Mouse (Mus musculus) spleen, adult 18-20 months (tissue): ENCODE measurements around the gene Vps37d.

Experiments used
- DNase-seq, 2 experiments: peaks; one replicate each; pipeline ENCODE4 v3.0.0; 2022; ENCODE audit warnings: mixed read lengths in 2 of 2

Gene Vps37d

DNA sequence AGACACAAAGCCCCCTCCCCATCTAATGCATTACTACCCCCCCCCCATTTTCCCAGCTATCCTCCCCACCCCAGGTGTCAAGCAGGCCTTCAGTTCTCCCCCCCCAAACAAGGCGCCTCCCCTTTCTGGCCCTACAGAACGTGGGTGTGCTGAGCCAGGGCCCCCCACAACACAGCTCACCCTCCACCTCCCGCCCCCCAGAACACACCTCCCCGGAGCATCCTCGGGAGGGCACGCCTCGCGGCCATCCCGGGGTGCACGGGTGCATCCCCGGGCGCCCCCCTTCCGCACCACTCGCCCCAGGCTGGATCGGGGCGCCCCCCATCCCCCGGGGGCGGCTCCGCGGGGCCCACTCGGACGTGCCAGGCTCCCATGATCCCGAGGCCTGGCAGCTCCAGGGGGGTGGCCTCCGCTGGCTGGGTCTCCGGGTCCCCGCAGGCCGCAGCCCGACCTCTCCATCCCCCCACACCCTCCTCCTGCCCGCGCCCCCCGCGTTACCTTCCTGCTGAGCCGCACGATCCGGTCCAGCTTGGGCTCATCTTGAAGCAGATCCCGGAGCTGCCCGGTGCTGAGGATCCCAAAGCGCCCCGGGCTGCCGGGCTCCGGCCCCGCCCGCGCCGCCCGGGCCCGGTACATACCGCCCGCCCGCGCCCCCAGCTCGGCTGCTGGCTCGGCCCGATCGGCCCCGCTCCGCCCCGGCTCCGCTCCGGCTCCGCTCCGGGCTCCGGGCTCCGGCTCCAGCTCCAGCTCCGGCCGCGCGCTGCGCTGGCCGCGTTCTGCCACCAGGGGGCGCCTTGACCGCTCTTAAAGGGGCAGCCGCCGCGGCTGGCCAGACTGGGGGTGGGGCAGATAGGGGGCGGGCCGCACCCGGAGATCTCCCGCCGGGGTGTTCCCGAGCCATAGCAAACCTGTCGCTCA, at the start of gene Vps37d:
Vps37d (minus strand) TSS at position 703 of the 918 bp plus-strand sequence.
- peak; percentile 75 to 92 for DNase-seq

DNA sequence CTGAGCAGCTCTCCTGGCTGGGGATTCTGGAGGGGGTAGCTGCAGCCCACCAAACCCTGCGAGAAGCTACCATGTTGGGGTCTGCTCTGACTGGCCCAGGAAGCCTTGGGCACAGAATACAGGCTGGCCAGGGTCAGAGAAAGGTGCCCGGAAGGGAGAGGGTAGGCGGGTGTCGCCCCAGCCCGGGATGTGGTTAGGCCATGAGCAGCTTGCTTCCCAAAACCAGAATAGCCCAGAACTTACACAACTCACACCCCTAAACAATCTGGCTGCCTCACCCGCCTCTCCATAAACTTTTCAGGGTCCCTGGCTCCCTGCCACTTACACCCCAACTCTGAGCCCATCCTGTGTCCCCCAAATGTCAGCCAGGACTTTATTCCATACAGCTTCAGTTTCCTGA, 49.6 kb upstream of the Vps37d start:
- DNase-seq = no peak

DNA sequence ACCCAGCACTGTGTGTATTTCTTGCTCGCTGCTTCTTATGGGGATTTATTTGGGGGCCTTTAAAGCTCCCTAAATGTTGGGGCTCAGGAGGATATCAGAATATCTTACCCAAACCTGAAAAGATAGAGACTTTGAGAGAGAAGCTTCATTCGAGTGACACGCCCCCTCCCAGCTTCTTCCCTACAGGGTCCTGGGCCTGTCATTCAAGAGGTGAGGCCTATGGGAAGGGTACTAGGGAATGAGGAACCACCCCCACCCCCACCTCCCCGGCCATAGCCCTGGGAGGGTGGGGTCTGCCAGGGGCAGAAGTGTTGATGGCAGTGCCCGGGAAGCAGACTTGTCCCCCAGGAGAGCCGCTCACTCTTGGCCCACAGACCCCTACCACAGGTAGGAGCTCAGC, 48.1 kb upstream of the Vps37d start:
- no peak for DNase-seq

DNA sequence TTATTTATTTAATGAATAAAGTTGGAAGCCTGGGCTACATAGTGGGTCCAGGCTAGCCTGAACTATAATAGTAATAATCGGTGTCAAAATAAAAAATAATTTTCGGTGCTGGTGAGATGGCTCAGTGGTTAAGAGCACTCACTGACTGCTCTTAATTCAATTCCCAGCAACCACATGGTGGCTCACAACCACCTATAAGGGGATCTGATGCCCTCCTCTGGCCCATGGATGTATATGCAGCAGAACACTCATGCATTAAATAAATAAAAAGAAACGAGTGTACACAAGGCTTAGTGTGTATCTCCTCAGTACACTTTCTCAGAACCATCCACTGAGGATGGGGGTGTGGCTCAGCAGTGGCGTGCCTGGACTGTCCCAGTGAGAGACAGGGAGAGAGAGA, 42.7 kb upstream of the Vps37d start:
- no peak for DNase-seq

DNA sequence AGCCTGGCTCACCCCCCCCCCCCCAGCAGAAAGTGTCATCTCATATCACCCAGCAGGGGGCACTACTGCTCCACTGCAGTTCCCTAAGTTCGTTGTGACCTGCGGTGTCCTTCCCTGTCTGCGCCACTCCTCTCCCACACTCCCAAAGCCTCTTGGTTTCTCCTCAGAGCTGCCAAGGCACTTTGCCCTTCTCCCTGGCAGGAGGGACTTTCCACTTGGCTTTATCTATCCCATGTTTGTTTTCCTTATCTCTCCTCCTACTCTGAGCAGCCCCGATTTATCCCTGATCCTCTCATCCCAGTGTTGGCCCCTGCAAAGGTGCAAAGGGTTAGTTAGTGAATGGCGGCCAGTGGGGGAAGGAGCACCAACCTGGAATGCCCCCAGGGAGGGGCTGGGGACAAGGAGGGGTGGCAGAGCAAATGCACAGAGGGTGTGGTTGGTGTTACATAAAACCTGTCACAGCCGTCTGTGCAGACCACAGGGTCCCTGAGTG, 40.6 kb upstream of the Vps37d start:
- peak; percentile 31 to 62 for DNase-seq

DNA sequence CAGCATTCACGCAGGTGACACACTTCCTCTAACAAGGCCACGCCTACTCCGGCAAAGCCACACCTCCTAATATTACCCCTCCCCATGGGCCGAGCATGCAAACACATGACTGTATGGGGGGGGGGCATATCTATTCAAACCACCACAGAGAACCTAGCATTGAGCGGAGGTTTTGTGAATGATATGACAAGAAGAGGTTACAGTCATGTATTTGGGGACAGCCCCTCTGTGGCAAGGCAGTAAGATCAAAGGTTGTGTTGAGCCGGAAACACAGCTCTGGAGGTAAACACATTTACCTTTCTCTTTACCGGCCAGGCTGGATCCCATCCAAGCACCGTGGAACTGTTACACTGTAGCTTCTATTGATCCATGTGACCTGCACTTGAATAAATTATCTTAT, 37.2 kb upstream of the Vps37d start:
- DNase-seq = no peak

DNA sequence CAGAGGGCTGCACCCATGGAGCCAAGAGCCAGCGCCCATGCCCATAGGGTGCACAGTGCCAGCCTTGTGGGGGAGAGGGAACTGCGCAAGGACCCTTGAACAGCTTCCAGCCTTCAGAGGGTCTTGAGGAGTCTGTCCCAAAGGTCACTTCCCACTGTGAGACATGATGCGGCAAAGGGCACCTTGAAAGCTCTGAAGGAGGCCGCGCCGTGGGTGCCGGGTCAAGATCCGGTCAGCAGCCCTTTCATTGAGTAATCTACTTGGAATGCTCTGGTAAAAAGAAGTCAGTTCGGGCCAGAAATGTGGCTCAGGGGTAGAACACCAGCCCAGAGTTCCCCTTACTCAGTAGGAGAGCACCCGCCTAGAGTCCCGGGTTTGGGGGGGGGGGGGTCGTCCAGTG, 35.7 kb upstream of the Vps37d start:
- no peak for DNase-seq

DNA sequence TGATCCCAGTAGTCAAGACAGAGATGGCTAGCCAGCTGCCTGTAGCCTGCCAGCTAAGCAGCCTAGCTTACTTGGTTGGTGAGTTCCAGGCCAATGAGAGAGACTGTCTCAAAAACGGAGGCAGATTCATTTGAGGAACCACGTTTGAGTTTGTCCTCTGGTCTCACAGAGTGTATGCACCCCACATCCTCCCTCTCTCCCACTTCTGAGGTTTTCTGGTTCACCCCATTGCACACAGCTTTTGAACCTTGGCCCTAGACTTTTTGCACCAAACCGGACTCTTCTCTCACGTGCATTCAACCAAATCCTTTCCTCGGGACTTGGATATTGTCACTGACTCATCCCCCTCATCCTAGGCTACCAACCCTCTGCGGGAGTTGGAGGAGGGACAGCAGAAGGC, 31.9 kb upstream of the Vps37d start:
- DNase-seq = no peak

DNA sequence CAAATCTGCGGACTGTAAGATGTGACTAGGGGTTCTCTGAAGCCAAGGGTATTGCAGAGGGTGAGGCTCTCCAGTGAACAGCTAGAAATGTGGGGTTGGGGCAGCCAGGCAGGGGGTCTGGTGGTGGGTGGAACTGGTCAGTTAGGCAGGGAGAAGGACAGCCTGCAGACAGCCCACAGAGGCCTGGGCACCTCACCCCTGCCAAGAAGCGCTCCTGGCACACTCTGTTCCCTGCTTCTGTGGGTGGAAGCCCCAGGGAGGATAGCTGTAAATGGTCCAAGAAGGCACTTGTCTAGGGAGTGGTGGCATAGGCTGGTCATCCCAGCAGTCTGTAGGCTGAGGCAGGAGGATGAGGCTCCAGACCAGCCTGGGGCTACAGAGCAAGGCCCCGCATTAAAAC, 31.4 kb upstream of the Vps37d start:
- no peak for DNase-seq

DNA sequence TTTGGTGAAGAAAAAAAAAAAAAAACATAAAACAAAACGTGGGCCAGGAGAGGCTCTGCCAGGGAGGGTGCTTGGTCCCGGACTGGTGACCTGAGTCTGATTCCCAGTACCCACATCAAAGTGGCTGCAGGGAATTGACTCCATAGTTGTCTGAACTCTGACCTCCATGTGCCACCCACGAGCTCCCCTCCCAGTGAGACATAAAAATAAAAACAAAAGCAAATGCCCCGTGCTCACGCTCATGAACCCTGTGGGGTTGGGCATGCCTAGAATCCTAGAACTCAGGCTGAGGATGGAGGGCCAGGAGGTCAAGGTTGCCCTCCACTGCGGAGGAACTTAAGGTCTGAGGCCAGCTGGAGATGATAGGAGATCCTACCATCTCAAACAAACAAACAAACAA, 31.0 kb upstream of the Vps37d start:
- DNase-seq = no peak

DNA sequence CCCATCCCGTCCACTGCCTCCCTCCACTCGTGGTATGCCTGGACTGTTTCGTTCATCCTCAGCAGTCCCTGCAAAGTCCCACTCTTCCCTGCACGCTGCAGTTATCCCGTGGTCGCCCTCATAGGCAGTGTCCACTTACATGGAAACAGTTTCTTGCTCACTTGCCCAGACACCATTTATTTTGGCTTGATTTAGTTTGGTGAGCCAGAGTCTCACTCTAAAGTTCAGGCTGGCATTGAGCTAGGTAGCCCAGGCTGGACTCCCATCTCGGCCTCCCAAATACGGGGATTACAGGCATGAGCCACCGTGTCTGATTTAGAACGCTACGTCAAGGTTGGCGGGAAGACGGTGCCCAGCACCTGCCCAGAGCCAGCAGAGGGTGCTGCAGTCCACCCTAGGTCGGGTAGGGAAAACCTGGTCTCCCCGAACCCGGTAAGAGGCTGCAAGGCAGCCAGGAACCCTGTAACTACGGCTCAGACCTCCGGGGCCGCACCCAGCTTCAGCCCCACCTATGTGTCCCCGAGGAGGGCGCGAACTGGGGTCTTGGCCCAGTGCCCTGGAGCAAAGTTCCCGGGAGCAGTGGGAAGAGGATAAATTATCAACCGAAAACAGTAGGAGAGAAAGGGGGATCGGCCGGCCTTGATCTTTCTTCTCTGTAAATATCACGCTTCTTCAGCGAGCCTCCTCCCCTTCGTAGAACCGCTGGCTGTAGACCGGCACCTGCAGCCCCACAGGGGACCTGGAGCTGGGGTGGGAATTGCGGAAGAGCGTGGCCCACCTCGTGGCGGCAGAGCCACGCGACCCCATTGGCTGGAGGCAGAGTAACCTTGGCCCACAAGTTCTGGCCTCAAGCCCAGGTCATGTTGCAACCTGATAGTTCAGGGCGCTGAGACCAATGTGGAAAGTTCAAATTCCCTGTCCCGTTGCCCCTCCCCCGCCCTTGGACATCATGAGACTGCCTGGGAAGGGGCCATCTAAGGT, 29.7 kb upstream of the Vps37d start:
- DNase-seq = peak in 1 of 2 experiments; percentile 44

DNA sequence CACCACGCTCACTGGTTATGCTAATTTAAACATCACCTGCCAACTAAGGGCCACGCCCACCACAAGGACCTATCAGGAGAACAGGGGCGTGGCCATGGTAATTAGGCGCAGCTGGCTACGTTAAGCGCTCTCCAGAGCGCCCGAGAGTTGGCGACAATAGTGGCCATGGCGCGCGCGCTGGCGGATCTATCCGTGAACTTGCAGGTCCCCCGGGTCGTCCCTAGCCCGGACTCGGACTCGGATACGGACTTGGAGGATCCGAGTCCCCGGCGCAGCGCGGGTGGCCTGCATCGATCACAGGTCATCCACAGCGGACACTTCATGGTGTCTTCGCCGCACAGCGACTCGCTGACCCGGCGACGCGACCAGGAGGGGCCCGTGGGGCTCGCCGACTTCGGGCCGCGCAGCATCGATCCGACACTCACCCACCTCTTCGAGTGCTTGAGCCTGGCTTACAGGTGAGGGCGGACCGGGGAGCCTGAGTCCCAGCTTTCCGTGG, 28.7 kb upstream of the Vps37d start:
- DNase-seq = peak; percentile 33 to 47

DNA sequence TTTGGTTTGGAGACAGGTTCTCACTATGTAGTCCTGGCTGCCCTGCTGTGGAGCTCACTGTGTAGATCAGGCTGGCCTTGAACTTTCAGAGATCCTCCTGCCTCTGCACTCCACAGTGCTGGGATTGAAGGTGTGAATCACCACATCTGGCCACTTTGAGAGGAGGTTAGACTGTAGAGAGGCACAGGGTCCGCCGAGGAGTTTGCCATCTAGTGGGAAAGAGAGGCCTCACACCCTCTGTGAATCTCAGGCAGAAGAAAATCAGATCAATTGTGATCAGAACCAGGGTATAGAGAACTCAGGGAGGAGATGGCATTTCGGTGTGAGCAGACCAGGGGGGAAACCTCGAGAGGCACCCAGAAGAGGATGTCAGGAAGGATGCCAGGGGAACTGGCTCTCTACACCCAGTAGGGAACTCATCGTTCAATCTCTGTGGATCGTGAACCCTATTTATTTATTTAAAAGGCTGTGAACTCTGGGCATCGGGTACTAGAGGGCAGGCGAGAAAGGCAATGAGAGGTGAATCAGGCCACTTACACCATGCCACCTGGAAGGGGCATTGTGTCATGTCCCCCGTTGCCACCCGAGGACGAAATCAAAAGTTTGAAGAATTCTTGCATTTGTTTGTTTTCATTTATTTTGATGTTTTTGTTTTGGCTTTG, 26.1 kb upstream of the Vps37d start:
- DNase-seq = no peak

DNA sequence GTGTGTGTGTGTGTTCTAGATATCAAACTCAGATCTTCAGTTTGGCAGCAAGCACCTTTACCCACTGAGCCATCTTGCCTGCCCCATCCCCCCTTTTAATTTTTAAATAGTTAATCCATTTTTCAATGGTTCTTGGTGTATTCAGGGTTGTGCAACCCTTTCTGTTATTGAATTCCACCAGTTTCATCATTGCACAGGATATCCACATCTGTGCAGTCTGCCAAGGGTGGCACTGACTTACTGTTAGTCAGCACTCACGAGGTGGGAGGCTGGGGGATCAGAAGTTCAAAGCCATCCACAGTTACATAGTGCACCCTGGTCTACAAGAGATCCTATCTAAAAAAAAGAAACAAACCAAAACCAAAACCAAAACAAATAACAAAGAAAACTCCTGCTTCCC, 22.9 kb upstream of the Vps37d start:
- no peak for DNase-seq

DNA sequence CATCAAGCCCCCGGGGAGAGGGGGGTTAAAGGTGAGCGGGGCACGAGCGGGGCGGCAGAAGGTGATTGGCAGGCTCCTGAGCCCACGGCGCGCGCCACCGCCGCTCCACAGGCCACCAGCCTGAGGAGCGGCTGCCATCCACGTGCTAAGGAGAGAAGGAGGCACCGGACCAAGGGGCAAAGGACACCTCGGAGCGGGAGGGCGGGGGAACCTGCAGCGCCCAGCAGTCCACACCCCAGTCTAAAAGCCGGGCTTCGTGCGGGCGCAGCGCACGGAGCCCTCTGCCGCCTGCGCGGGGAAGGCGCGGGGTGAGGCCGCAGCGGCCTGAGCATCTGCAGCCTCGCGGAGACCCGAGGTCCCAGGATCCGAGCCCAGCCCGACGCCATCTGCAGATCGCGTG, 11.6 kb upstream of the Vps37d start, which contains the start of gene Mlxipl:
Mlxipl (plus strand) TSS at position 238 of the 400 bp plus-strand sequence.
- no peak for DNase-seq

DNA sequence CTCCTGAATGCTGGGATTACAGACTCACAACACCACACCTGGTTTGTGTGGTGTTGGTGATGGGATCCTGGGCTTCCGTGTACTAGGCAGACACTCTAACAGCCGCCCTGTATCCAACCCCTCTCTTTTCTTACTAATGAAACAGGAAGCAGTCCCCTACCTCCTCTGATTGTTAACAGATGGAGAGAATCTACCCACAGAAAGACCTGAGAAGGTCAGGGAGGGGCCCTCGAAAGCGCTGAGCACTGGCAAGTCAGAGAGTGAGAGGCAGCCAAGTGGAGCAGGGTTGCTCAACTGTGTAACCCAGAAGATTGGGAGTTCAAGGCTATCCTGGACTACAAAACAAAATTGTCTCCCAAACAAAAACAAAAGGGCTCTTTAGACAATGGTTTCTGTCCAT, 8.8 kb upstream of the Vps37d start:
- DNase-seq = no peak

DNA sequence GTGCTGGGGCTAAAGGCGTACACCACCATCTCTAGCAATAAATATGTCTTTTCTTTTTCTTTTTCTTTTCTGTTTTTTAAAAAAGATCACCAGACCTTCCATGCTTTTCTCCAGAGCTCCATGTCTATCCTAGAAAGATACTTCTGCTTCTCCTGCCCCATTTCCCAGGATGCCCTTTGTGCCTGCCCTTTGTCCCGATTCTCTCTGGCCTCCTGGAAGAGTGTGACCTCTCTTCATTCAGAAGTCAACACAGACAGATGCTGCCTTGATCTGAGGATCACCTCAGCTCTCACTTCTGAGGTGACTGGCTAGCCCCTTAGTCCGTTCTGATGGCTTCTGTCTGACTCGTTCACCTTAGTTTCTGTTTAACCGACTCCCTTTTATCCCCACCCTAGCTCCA, 2.5 kb upstream of the Vps37d start:
- DNase-seq = no peak

DNA sequence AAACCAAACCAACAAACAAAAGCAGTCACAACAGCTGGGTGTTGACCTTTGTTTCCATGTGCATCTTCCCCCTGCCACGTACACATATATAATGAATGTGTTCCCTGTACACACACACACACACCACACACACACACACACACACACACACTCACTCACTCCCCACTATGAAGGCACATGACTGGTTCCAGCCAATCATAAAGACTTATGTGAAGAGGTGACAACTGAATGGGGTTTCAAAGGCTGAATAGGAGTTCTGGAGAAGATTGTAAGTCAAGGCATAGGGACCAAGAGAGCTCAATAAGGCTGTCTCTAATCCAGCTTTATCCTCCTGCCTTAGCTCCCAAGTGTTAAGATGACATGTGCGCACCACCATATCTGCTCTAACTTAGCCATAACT, 1.5 kb upstream of the Vps37d start:
- no peak for DNase-seq

DNA sequence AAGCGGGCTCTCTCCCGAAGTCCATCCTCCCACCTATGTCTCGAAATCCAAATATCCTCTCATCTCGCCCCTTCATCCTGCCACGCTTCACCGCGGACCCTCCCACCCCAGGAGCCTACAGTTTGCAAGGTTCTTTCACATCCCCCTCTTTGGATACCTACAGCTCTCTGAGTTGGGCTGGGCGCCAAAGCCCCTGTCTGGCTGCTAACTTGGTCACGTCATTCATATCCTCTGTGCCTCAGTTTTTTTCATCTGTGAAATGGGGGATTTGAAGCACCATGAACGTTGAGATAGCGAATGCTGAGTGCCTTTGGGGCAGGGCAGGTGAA, 380 bp upstream of the Vps37d start:
- DNase-seq = no peak

DNA sequence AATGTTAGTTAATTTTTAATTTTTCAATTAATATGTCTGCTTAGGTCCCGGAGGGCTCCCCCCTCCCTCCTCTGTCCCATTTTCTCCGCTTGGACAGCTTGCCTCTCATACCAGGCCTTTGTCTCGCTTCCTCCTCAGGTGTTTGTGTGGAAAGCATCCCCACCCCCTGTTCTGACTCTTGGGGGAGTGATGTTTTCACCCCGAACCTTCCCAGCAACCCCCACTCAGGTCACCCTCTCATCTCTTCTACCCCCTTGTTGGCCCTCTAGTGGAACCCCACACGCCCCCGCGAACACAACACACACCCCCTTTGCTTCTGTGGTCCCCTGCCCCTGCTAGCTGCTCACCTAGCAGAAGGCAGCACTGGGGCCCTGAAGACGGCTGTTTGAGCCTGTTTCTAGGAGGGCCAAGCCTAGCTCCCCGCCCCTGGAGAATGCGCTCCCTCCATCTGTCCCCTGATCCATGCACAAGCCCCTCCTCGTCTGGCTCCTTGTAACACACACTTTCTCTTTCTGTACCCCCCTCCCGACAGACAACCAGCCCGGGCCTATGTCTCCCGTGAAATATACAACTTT, 1.0 kb downstream of the Vps37d start:
- DNase-seq = no peak

DNA sequence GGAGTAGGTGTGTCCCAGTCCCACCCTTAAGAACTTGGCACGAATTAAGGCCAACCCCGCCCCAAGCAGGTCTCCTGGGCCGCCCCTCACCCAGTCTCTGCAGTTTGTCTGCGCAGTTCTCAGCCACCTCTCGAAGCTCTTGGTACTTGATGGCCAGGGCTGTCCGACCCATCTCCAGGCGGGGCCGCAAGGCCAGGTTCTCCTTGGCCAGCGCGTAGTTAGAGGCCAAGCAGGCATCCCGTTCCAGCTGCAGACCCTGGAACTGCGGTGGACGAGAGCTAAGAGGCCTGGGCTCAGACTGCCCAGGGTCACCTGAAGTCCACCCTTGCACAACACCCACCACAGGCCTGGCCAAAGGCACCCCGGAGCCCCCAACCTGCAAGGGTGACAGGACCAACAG, 1.7 kb downstream of the Vps37d start:
- DNase-seq = no peak

DNA sequence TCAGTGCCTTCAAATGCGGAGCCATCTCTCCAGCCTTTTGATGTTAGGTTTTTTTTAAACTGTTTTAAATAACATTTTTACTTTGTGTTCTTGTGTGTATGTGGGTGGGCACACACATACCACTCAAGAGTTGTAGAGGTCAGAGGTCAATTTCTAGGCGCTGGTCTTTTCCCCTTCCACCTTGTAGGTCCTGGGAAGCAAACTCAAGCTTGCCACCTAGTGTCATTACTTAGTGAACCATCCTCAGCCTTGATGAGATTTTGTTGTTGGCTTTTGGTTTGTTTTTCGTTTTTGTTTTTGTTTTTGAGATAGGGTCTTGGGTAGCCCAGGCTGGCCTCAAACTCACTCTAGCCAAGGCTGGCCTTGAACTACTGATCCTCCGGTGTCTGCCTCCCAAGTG, 2.4 kb downstream of the Vps37d start:
- no peak for DNase-seq
